ENCODE assay signal across 22 mouse cellular contexts in the genomic region with DNA sequence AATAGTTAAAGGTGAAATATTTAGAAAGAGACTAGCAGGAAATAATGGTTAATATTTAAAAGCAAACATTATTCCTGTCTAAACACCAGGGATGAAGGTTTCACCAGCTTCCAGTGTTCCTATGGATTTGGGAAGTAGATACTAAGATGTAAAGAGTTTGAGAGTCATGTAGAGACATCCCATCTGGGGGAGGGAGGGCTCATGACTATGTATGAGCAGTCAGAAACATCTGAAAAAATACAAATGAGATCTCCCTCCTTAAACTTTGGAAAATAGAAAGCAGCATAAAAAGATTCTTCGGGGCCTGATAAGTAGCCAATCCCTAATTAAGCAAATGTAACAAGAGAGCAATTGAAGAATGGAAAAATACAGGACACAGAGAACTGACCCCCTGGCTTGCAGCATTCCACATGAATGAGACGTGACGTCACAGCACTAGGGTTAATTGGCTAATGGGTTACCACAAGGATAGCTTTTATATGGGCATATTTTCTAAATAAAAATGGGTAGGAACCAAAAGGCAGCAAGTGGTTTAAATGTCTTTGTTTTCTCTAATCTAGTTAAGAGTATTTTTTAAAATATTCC. TPM values are rescaled to one million over a fixed set of nuclear protein-coding genes. Genes with fewer than 3 reads are reported as not detected.
A peak's percentile ranks its signal among the peaks of the same experiment; 100 is the strongest.
DNase-seq lines count a peak whose midpoint lies in the region; ATAC-seq lines count a peak whose summit lies in the region.
"Had no signal": no experiment of that assay in that cellular context is flagged by ENCODE, and none has a peak within 500 bp of the region (broad histone marks: within the 10 kb centered on the region; RNA-seq: fewer than 3 reads in every experiment).

No protein-coding gene starts in this region.

- no peak overlapping the region for H3K27ac ChIP-seq in midbrain, embryonic 11.5 days (ENCODE audit: low read depth, low read length)
- H3K27ac ChIP-seq in midbrain, embryonic 14.5 days (replicated peaks; ENCODE audit: low read depth, low read length): no peak overlapping the region
- no peak overlapping the region for H3K27ac ChIP-seq in forebrain, embryonic 15.5 days (replicated peaks)
- peak overlapping the region; percentile 59; the same call in 1 of the 2 replicates for H3K27ac ChIP-seq in kidney, embryonic 16.5 days (ENCODE audit: low read length)
- H3K27ac ChIP-seq: gastrocnemius, adult 2 months; limb, embryonic 13.5 days; liver, embryonic 15.5 days; midbrain, embryonic 13.5 days had no signal

- DNase-seq in midbrain, embryonic 11.5 days (ENCODE audit: low spot score, missing footprints): peak; percentile 44
- no peak for DNase-seq in midbrain, embryonic 14.5 days
- no peak for DNase-seq in thymus, postnatal 14 days
- no peak for DNase-seq in thymus, postnatal 36 days
- DNase-seq in adipocyte (ENCODE audit: low spot score): no peak
- DNase-seq: cerebellum, adult 18-20 months; cerebellum, postnatal 36 days; gastrocnemius, adult 2 months; right cerebral cortex, postnatal 14 days; spleen, adult 18-20 months; thymus, postnatal 4 days had no signal

- H3K4me2 ChIP-seq in midbrain, embryonic 11.5 days: no peak overlapping the region
- no peak overlapping the region for H3K4me2 ChIP-seq in midbrain, embryonic 14.5 days (ENCODE audit: low read length)
- no peak overlapping the region for H3K4me2 ChIP-seq in forebrain, embryonic 15.5 days (replicated peaks)
- H3K4me2 ChIP-seq in kidney, embryonic 16.5 days (replicated peaks; ENCODE audit: low read depth, low read length): no peak overlapping the region
- H3K4me2 ChIP-seq: heart, embryonic 11.5 days; limb, embryonic 13.5 days; liver, embryonic 15.5 days; midbrain, embryonic 13.5 days had no signal

- H3K9ac ChIP-seq in midbrain, embryonic 11.5 days (ENCODE audit: low read length): no peak overlapping the region
- H3K9ac ChIP-seq in midbrain, embryonic 14.5 days (replicated peaks; ENCODE audit: low read length): no peak overlapping the region
- no peak overlapping the region for H3K9ac ChIP-seq in forebrain, embryonic 15.5 days (replicated peaks)
- H3K9ac ChIP-seq in kidney, embryonic 16.5 days (replicated peaks; ENCODE audit: low read length): no peak overlapping the region
- H3K9ac ChIP-seq: limb, embryonic 13.5 days; liver, embryonic 15.5 days; midbrain, embryonic 13.5 days had no signal

- H3K4me3 ChIP-seq in midbrain, embryonic 11.5 days (ENCODE audit: low read depth, low read length): no peak overlapping the region
- no peak overlapping the region for H3K4me3 ChIP-seq in midbrain, embryonic 14.5 days (replicated peaks; ENCODE audit: low read depth, low read length)
- H3K4me3 ChIP-seq in forebrain, embryonic 15.5 days: no peak overlapping the region
- H3K4me3 ChIP-seq in kidney, embryonic 16.5 days (ENCODE audit: low read length): no peak overlapping the region
- H3K4me3 ChIP-seq: gastrocnemius, adult 2 months; limb, embryonic 13.5 days; liver, embryonic 15.5 days; midbrain, embryonic 13.5 days; myocyte had no signal

- ATAC-seq in midbrain, embryonic 11.5 days (ENCODE audit: low FRiP score): no peak
- no peak for ATAC-seq in midbrain, embryonic 14.5 days (ENCODE audit: low FRiP score, low TSS enrichment)
- peak; percentile 46; the same call in 1 of the 2 replicates for ATAC-seq in forebrain, embryonic 15.5 days (replicated peaks)
- no peak for ATAC-seq in kidney, embryonic 16.5 days (ENCODE audit: low FRiP score, low TSS enrichment)
- ATAC-seq: midbrain, embryonic 13.5 days had no signal

- no peaks in the 10 kb centered on the region for H3K4me1 ChIP-seq in midbrain, embryonic 11.5 days (ENCODE audit: control insufficient read depth, insufficient read depth, low read length)
- no peaks in the 10 kb centered on the region for H3K4me1 ChIP-seq in midbrain, embryonic 14.5 days (ENCODE audit: control insufficient read depth, insufficient read depth, low read length)
- no peaks in the 10 kb centered on the region; the same call in 1 of the 2 replicates for H3K4me1 ChIP-seq in forebrain, embryonic 15.5 days
- peaks cover 15% of the 10 kb centered on the region for H3K4me1 ChIP-seq in kidney, embryonic 16.5 days (ENCODE audit: insufficient read depth, low read length)
- H3K4me1 ChIP-seq: limb, embryonic 13.5 days; liver, embryonic 15.5 days; midbrain, embryonic 13.5 days had no signal

- no peaks in the 10 kb centered on the region for H3K9me3 ChIP-seq in midbrain, embryonic 11.5 days (ENCODE audit: control insufficient read depth, low read length)
- H3K9me3 ChIP-seq in midbrain, embryonic 14.5 days (ENCODE audit: control insufficient read depth, low read length): no peaks in the 10 kb centered on the region
- no peaks in the 10 kb centered on the region for H3K9me3 ChIP-seq in forebrain, embryonic 15.5 days
- H3K9me3 ChIP-seq in kidney, embryonic 16.5 days (ENCODE audit: low read length): no peaks in the 10 kb centered on the region
- H3K9me3 ChIP-seq: limb, embryonic 13.5 days; liver, embryonic 15.5 days; midbrain, embryonic 13.5 days had no signal

- WGBS in midbrain, embryonic 11.5 days: 65% methylated on average over 3 of the region's 3 CpGs
- 54% methylated on average over 3 of the region's 3 CpGs for WGBS in midbrain, embryonic 14.5 days
- whole genome bisulfite sequencing in forebrain, embryonic 15.5 days: 9% methylated on average over 3 of the region's 3 CpGs
- WGBS in kidney, embryonic 16.5 days: 41% methylated on average over 3 of the region's 3 CpGs

- H3K36me3 ChIP-seq in midbrain, embryonic 11.5 days (ENCODE audit: control insufficient read depth, insufficient read depth, low read length): no peaks in the 10 kb centered on the region
- no peaks in the 10 kb centered on the region for H3K36me3 ChIP-seq in midbrain, embryonic 14.5 days (ENCODE audit: control insufficient read depth, insufficient read depth, low read length)
- H3K36me3 ChIP-seq in forebrain, embryonic 15.5 days: no peaks in the 10 kb centered on the region
- H3K36me3 ChIP-seq in kidney, embryonic 16.5 days (ENCODE audit: insufficient read depth, low read length): no peaks in the 10 kb centered on the region
- H3K36me3 ChIP-seq: limb, embryonic 13.5 days; liver, embryonic 15.5 days; midbrain, embryonic 13.5 days had no signal

- H3K27me3 ChIP-seq in midbrain, embryonic 11.5 days (ENCODE audit: control insufficient read depth, insufficient read depth, low read length): no peaks in the 10 kb centered on the region
- no peaks in the 10 kb centered on the region for H3K27me3 ChIP-seq in midbrain, embryonic 14.5 days (ENCODE audit: control insufficient read depth, insufficient read depth, low read length)
- H3K27me3 ChIP-seq in forebrain, embryonic 15.5 days: no peaks in the 10 kb centered on the region
- H3K27me3 ChIP-seq in kidney, embryonic 16.5 days (ENCODE audit: insufficient read depth, low read length): no peaks in the 10 kb centered on the region
- H3K27me3 ChIP-seq: limb, embryonic 13.5 days; liver, embryonic 15.5 days; midbrain, embryonic 13.5 days had no signal

RNA-seq across cellular contexts. Expression of gene Gm21962, which starts 45.3 kb away (rescaled TPM):
- polyA plus RNA-seq in midbrain, embryonic 11.5 days (2014; fragmentation: Nextera tagmentation; extraction: Ambion mirVana): not detected in 2 replicates
- not detected in 2 replicates for polyA plus RNA-seq in midbrain, embryonic 14.5 days (2014; fragmentation: Nextera tagmentation; extraction: Ambion mirVana)
- not detected in 2 replicates for polyA plus RNA-seq in forebrain, embryonic 15.5 days (2015; fragmentation: Nextera tagmentation; extraction: Ambion mirVana)
- not detected in 2 replicates for polyA plus RNA-seq in kidney, embryonic 16.5 days (2015; fragmentation: Nextera tagmentation; extraction: Ambion mirVana)
- polyA plus RNA-seq: heart, embryonic 11.5 days; hindbrain, embryonic 11.5 days; large intestine, adult 2 months; limb, embryonic 13.5 days; liver, embryonic 15.5 days; lung, embryonic 16.5 days; midbrain, embryonic 13.5 days; myocyte; neural tube, embryonic 14.5 days had no signal
